Mouse (Mus musculus) activated CD4-positive, CD25-positive, alpha-beta regulatory T cell, adult 4 months (primary cell): ENCODE data around the gene Fermt2. TPM values are rescaled to one million over a fixed set of nuclear protein-coding genes. Genes with fewer than 3 reads are reported as not detected.

Experiments used
- ATAC-seq: one replicate; pipeline ENCODE4 v1.8.0; 2017
- polyA plus RNA-seq, 2 experiments: library from polyadenylated mRNA; unstranded; fragments of 100-300 nt; shearing (Covaris generic); gene quantifications; one replicate each; pipeline ENCODE4 v1.2.1; 2017

The Fermt2 gene
- under 1 TPM in 1 of 2 experiments, not detected in 1; 0.25 TPM for polyA plus RNA-seq

GRCm38 (mm10) chr14:45529411-45530363 is at the start of gene Fermt2:
Gene Fermt2 (minus strand): TSS chr14:45530118.
- ATAC-seq = no peak

- peak; percentile 65 for ATAC-seq
Measured at GRCm38 (mm10) chr14:45566066-45566937, 36.4 kb upstream of the Fermt2 start.

GRCm38 (mm10) chr14:45565216-45566065 is 35.5 kb upstream of the Fermt2 start:
- no peak for ATAC-seq

- ATAC-seq = no peak
Measured at GRCm38 (mm10) chr14:45563577-45563976, 33.7 kb upstream of the Fermt2 start.

DNA sequence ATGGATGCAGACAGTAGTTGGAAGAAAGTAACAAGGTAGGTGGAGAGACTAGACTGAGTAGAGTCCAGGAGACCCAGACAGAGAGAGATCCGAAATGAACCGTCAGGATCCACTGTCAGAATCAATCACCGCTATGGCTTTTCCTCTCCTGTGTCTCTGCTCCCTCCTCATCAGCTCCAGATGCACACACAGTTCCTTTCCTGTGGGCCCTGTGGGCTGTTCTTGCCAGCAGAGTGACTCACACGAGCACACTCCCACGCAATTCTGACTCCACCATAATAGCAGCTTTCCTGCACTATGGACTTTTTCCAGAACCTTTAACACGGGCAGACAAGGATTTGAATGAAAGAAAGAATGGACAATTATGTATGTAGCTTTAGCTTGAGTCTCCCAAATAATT is 31.8 kb upstream of the Fermt2 start:
- ATAC-seq = no peak

DNA sequence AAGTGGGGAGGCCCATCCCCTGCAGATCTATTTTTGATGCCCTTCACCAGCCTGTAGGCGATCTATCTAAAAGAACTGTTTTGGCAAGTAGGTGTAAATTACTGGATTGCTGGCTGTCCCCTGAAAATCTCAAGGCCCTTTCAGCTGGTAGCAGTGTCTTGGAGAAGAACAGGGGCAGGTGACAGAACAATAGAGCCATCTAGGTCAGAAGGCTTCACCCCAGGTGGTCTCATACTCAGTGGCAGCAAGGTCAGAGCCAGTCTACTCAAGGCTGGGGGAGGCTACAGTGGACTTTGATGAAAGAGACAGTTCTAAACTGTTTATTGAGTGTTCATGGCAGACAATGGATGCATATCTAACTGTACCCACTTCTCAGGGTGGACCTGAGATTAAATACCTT is 29.1 kb upstream of the Fermt2 start:
- ATAC-seq = no peak

DNA sequence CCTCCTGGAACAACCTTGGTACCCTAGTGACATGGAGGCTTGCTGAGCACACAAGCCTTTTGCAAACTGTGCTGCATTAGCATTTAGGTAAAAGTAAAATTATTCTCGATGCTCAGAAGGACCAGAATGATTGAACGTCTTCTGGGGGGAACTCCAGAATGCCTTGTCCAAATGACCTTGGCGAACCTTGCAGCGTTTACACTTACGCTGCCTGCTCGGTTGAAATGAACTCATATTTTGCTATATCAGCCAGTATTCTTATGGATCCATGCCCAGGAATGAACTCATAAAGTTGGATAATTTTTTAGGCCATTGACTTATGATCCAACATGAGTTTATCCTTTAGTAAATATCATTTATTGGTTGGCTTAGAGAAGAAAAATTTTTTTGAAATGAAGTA is 24.4 kb upstream of the Fermt2 start:
- no peak for ATAC-seq

DNA sequence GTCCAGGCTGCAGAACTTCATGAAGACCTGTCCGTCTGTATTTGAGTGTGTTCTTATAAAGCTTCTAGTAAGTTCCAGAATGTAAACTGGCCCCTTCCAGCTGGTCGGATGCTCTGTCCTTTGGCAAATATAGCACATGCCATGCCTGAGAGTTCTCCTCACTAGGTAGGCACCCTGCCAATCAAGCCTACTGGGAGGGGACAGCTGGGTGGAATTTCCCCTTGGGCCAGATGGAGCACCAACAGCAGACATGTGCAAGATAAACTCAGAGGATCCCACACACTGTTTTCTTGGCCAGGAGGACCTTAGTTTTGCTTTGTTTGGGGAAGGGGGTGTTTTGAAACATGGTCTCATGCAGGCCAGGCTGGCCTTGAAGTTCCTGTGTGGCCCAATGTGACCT is 23.9 kb upstream of the Fermt2 start:
- ATAC-seq = no peak

- ATAC-seq = no peak
Measured at GRCm38 (mm10) chr14:45552431-45552830, 22.5 kb upstream of the Fermt2 start.

- ATAC-seq = no peak
Measured at GRCm38 (mm10) chr14:45551121-45551768, 21.3 kb upstream of the Fermt2 start.

- no peak for ATAC-seq
Measured at GRCm38 (mm10) chr14:45550010-45550647, 20.2 kb upstream of the Fermt2 start.

- ATAC-seq = no peak
Measured at GRCm38 (mm10) chr14:45548118-45548517, 18.2 kb upstream of the Fermt2 start.

DNA sequence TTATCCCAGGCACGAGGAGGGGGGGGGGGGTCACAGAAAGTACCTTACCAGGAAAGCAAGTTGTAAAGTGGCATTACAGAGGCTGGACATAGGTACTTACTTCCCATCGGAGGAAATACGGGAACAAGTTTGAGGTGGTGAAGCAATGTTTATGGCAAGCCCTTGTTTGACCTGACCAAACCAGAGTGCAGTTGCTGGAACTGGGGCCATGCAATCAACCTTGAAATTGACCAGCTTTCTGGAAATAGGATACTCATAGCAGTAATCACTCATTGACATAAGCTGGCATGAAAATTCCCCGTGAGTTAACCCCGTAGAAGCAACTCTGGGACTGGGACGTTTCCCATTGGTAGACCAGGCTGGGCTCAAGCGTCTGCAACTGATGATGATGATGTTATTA is 15.0 kb upstream of the Fermt2 start:
- no peak for ATAC-seq

DNA sequence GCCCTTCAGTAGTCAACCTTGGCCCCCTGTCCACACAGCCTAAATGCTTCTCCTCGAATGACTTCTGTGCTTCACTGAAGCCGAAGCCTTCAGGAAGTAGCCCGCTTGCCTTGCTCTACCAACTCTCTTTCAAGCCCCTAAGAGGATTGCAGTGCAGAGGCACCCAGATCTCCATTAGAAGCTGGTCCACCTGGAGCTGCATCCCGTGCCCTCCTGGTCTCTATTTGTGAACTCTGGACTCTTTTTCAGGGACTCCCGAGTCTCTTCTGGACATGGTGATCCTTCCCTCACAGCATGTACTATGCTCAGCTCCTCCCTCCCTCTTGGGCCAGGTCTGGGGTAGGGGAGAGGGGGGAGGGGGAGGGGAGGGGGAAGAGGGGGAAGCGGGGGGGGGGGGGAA is 14.1 kb upstream of the Fermt2 start:
- ATAC-seq = no peak

DNA sequence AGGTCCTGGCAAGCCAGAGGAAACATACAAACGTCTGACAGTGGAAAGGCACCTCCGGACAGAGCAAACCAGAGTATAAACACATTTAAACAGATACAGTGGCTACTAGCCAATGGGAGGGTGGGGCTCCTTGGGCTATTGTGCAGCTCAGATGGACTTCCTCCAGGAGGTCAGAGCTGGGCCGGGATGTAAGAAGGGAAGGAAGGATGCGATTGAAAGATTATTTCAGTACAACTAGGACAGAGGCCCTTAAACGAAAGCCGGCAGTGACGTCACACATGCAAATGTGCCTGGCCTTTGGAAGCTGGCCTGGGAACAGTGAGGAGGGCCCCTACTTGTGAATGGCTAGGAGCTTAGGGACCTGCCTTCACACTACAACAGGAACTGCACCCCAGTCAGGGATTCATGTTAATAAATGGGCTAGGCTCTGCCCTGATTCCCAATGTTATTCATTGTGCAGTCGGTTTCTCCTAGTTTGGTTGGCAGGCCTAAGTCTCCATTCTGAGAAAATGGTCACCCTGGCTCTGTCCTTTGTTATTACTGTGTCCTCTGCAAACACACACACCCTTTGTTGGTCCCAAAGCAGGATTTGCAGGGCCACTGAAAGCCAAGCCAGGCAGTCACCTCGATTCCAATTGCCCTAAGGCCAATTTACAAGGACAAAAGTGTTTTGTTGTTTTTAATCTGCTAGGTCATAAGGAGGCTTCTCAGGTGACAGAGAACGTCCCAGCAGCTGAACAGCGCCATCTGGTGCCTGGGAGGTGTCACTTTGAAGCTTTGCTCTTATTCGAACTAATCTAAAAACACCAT is 9.9 kb upstream of the Fermt2 start:
- ATAC-seq = no peak

DNA sequence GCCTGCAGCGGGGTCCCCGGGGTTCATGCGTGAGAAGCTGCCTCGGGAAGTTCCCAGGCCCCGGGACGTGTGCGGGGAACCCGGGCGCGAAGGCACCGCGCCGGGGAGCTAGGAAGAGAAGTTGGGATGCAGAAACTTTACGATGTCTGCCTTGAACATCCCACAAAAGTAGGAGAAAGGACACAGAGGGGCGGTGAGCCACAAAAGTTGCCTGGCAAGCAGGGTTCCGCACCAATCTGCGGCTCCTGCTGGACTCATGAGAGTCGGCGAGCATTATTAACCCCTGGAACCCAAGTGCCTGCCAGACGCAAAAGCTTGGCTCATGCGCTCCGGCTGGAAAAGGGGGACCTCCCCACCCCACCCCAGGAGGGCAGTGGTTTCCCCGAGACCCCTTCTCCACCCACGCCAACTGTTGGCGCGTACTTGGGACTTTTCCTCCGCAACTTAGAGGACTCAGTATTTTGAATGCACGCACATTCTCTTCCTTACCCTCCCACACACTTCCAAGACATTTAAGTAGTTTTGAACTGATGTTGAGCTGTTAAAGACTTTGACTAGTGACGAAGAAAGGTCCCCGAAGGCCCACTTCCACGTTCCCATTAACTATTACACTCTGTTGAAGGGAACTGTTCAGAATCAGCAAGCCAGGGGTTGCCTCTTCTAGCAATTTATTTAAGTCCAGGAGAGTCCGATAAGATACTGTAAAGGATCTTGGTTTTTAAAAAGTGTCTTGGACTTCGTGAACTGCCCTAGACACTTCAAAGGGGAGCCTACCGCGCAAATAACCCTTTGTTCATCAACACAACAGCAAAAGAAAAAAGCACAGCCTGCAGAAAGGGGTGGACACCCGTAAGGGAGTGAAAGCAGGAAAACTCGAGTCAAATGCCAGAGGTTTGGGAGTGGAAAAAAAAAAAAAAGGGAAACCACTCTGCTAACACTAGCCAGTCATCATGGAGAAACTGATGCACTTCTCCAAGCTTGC is 737 bp upstream of the Fermt2 start:
- ATAC-seq = no peak

- no peak for ATAC-seq
Measured at GRCm38 (mm10) chr14:45528861-45529260, 1.1 kb downstream of the Fermt2 start.

DNA sequence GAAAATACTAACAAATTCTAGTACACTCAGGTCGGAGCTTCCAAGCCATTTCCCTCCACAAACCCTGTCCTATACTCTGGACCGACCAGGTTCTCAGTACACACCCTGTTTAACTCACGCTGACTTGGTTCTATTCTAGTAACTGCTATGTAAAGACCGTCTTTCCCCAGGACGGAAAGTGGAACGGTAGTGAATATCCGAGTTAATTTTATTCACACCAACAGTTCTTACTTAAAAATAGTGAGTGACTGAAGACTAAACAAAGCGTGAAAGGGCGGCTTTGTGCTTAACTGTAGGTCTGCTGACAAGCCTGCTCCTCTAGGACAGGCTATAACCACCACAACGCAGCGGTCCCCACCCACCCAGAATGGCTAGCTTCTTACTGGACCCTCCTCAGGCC is 14.1 kb downstream of the Fermt2 start:
- ATAC-seq = no peak

DNA sequence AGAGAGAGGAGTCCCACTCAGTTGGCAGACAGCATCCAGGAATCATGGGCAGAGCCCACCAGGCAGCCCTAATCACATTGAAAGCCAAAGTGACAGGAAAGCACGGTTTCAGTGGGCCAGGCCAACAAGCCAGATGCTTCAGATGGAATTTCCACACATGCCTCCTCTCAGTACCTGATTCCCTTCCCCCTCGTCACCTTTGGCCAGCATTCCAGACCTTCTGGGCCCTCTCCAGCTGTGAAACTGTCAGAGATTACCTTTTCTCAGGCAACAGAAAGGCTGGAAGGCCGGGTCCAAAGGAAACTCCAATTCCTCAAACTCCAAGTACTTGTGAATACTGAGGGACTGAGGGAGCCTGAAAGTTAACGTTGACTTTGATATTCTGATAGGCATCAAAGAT is 19.1 kb downstream of the Fermt2 start:
- no peak for ATAC-seq
